Mouse (Mus musculus) midbrain, embryonic 13.5 days (tissue): ENCODE data around the gene Fmnl2. TPM values are rescaled to one million over a fixed set of nuclear protein-coding genes. Genes with fewer than 3 reads are reported as not detected.

Source experiments
- ATAC-seq: fragments of 200-750 bp; cut with Nextera tagmentation; 2 replicates; pipeline ENCODE4 v1.8.0; 2017; ENCODE audit warnings: mild to moderate bottlenecking, moderate TSS enrichment, moderate library complexity
- H3K27ac ChIP-seq: fragments of 300-500 bp; sonication (generic); 2 replicates; pipeline ENCODE4 v1.5.1; 2015; ENCODE audit warnings: inconsistent platforms, mild to moderate bottlenecking, moderate library complexity
- H3K27me3 ChIP-seq: fragments of 300-500 bp; sonication (generic); 2 replicates; pipeline ENCODE4 v1.6.1; 2015; ENCODE audit warnings: mild to moderate bottlenecking, inconsistent platforms
- H3K36me3 ChIP-seq: fragments of 300-500 bp; sonication (generic); 2 replicates; pipeline ENCODE4 v1.6.1; 2015; ENCODE audit warnings: mild to moderate bottlenecking, inconsistent platforms
- H3K4me1 ChIP-seq: fragments of 300-500 bp; sonication (generic); replicated peaks from 2 replicates; pipeline ENCODE4 v1.6.1; 2015; ENCODE audit warnings: inconsistent platforms
- H3K4me2 ChIP-seq: fragments of 300-500 bp; sonication (generic); replicated peaks from 2 replicates; pipeline ENCODE4 v1.6.1; 2015; ENCODE audit warnings: moderate library complexity, mild to moderate bottlenecking, inconsistent platforms
- H3K4me3 ChIP-seq: fragments of 300-500 bp; sonication (generic); replicated peaks from 2 replicates; pipeline ENCODE4 v1.5.1; 2015; ENCODE audit warnings: mild to moderate bottlenecking, inconsistent platforms
- H3K9ac ChIP-seq: fragments of 300-500 bp; sonication (generic); replicated peaks from 2 replicates; pipeline ENCODE4 v1.6.1; 2015; ENCODE audit warnings: mild to moderate bottlenecking, inconsistent platforms
- H3K9me3 ChIP-seq: fragments of 300-500 bp; sonication (generic); 2 replicates; pipeline ENCODE4 v1.6.1; 2016; ENCODE audit warnings: mild to moderate bottlenecking, inconsistent platforms
- WGBS: fragments of 180-500 bp; shearing (Covaris S2); methylation state at CpG from one replicate; pipeline ENCODE4 v1.1.7; 2015; 5-methylcytosine and 5-hydroxymethylcytosine counted together
- polyA plus RNA-seq: library from polyadenylated mRNA; unstranded; fragments of >200 nt; fragmentation: Nextera tagmentation; extraction: Ambion mirVana; gene quantifications from 2 replicates; pipeline ENCODE4 v1.2.1, GENCODE M21; 2015

Gene Fmnl2
- polyA plus RNA-seq, 1 experiment from 2014 or later, result 13.2 TPM

DNA sequence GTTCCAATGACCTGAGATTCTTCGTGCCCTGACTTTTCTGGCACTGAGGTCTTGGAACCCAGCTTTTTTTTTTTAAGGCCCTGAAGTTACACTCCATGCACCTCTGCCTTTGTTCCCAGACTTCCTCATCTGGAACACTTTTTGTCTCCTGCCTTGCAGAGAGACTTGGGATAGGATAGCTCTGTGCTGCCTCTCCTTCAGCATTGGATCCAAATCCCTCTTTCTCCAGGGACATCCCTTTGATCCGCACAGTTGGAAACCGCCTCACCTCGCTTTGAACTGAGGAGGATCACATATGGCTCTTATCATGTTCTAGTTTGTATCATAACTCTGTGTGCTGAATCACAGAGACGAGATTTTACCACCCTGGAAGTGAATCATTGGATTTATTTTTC lies 172.8 kb downstream of the Fmnl2 start:
- Histone ChIP-seq H3K4me2 (no peak overlapping the region), H3K27me3 (no peaks in the 10 kb centered on the region), H3K27ac (no peak overlapping the region), H3K9me3 (no peaks in the 10 kb centered on the region), H3K36me3 (no peaks in the 10 kb centered on the region), H3K9ac (no peak overlapping the region), H3K4me1 (peaks cover 10% of the 10 kb centered on the region), H3K4me3 (no peak overlapping the region)
- 55% methylated on average over 5 of the region's 5 CpGs for WGBS
- ATAC-seq, result no peak

DNA sequence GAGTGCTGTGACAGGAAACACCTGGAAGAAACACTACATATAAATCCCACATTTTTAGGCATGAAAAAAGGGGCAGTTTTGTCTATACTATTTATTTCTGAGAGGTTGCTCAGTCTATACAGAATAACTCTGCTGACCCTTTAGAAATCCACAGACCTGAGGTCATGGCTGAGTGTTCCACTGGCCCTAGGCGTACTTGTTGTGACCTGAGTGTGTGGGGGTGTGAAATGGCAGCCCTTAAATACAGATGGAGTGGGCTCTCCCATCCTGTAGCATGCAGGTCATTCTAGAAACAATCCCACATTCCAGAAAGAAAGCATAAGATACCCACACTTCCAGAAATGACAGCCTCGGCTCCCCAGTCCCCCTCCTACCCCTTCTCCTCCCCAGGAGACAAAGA lies 180.6 kb downstream of the Fmnl2 start:
- peak; percentile 34; the same call in 1 of the 2 replicates for ATAC-seq
- Histone ChIP-seq H3K27ac (peak overlapping the region; percentile 68), H3K9ac (no peak overlapping the region), H3K4me1 (peaks cover 18% of the 10 kb centered on the region), H3K4me3 (no peak overlapping the region), H3K27me3 (no peaks in the 10 kb centered on the region), H3K36me3 (peaks cover 7% of the 10 kb centered on the region; the same call in 1 of the 2 replicates), H3K9me3 (no peaks in the 10 kb centered on the region), H3K4me2 (peak overlapping the region; percentile 23; the same call in 1 of the 2 replicates)
- 31% methylated on average over 2 of the region's 2 CpGs for WGBS

DNA sequence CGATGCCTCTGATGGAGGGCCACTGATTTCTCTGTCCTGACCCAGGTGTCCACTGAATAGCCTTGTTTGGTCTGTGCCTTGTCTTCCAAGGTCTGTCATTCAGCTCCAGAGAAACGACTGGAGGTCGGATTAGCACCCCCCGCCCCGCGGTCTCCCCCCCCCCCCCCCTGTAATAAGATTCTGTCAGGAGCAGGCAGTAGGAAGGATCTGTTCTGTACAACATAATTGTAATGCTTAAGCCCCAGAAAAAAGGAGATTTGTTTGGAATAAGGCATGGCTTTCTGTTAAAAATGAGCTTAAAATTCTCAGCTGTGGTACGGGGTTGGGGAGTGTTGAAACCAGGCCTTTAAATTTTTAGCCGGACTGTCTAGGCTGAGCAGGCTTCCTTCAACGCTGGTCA lies 181.1 kb downstream of the Fmnl2 start:
- Histone ChIP-seq H3K36me3 (peaks cover 10% of the 10 kb centered on the region; the same call in 1 of the 2 replicates), H3K4me3 (no peak overlapping the region), H3K4me2 (peak overlapping the region; percentile 23; the same call in 1 of the 2 replicates), H3K27ac (peak overlapping the region; percentile 68), H3K27me3 (no peaks in the 10 kb centered on the region), H3K9me3 (no peaks in the 10 kb centered on the region), H3K9ac (no peak overlapping the region), H3K4me1 (peaks cover 18% of the 10 kb centered on the region)
- WGBS, result 7% methylated on average over 6 of the region's 9 CpGs
- peak; percentile 81 for ATAC-seq

DNA sequence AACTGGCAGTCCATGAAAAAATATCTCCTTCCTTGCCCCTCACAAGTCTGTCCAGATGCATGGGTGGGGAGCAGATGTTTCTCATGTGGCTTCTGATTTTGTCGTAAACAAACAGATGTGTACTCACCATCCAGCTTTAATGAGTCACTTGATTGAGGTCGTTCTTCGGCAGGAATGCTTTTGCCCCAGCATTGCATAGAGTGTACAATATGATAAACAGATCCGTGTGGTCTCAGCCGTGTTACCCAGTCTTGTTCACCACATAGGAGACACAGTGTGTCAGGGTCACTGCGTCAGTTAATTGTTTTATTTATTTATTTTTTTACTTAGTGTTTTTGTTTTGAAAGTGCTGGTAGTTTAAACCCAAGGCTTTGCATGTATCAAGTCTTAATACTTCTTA lies 189.4 kb downstream of the Fmnl2 start:
- ATAC-seq, result no peak

DNA sequence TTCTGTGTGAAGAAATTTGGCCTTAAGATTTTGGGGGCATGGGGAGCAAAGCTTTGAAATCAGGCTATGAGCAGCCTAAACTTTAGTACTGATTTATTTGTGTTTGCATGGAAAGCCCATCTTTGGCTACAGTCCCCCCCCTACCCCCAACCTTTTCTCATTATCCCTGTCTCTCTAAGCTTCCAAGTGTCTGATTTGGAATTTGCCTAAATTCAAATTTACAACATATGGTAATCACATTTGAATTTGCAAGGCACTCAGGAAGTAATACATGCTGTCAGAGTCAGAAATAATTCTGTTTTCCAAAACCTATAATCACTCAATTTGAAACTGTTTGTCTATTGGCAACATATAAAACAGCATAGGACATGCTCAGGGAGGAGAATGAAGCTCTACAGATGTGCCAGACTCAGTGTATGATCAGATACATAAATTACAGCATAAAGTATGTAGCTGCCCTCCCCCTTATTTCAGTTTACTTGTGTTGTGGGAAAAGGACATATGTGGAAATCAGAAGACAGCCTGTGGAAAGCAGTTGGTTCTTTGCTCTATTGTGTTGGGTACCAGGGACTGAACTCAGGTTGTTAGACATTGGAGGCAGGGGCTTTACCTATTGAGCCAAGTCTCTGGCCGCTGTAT lies 190.2 kb downstream of the Fmnl2 start:
- no peak for ATAC-seq
- 100% methylated on average over 1 of the region's 1 CpGs for WGBS

More for the DNA sequence above, 189.4 kb downstream of the Fmnl2 start:
- H3K9ac ChIP-seq, result no peak overlapping the region
- H3K4me2 ChIP-seq, result no peak overlapping the region
- no peaks in the 10 kb centered on the region for H3K4me1 ChIP-seq
- H3K36me3 ChIP-seq, result peaks cover 19% of the 10 kb centered on the region
- H3K9me3 ChIP-seq, result no peaks in the 10 kb centered on the region
- WGBS, result 81% methylated on average over 6 of the region's 6 CpGs
- H3K27ac ChIP-seq, result no peak overlapping the region
- no peak overlapping the region for H3K4me3 ChIP-seq
- H3K27me3 ChIP-seq, result no peaks in the 10 kb centered on the region

DNA sequence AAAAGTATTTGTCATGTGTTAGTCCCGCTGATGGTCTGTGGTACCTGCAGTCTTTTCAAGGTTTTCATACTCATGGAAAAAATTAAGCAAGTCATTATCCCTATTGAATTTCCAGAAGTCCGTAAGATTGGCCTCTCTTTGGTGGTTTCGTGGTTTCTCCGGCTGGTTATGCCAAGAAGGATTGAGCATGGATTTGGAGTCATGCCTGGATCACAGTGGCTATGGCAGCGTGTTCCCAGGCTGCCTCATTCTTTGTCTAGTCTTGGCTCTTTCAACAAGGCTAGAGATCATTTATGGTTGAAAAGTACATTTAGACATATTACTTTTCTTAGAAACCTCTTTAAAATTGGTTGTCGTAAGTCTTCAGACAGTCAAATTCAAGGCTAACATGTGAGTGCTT lies 192.7 kb downstream of the Fmnl2 start:
- Histone ChIP-seq H3K9ac (no peak overlapping the region), H3K4me1 (no peaks in the 10 kb centered on the region), H3K27me3 (no peaks in the 10 kb centered on the region), H3K27ac (no peak overlapping the region), H3K9me3 (no peaks in the 10 kb centered on the region), H3K4me2 (no peak overlapping the region), H3K4me3 (no peak overlapping the region), H3K36me3 (peaks cover 18% of the 10 kb centered on the region)
- 94% methylated on average over 6 of the region's 6 CpGs for WGBS
- no peak for ATAC-seq

More for the DNA sequence above, 190.2 kb downstream of the Fmnl2 start:
- H3K36me3 ChIP-seq, result peaks cover 13% of the 10 kb centered on the region
- no peak overlapping the region for H3K27ac ChIP-seq
- no peaks in the 10 kb centered on the region for H3K27me3 ChIP-seq
- no peak overlapping the region for H3K4me2 ChIP-seq
- no peaks in the 10 kb centered on the region for H3K4me1 ChIP-seq
- H3K9ac ChIP-seq, result no peak overlapping the region
- no peak overlapping the region for H3K4me3 ChIP-seq
- H3K9me3 ChIP-seq, result no peaks in the 10 kb centered on the region

DNA sequence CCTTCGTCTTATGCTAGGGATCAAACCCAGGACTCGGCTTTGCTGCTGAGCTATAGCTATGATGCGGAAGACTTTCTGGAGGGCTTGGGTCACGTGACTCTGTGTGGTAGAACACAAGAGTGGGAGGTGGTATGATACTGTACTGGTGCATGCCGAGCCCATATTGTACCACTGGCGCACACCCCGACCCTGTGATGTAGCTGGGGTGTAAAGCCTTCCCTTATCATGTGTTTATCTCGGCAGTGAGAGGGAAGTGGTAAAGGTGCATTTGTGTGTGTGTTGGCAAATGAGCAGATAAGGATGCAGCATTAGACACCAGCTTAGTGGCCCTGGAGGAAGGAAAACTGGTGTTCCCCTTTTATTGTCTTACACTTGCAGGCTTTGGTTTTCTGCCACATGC lies 193.8 kb downstream of the Fmnl2 start:
- no peaks in the 10 kb centered on the region for H3K9me3 ChIP-seq
- H3K4me3 ChIP-seq, result no peak overlapping the region
- peaks cover 18% of the 10 kb centered on the region for H3K36me3 ChIP-seq
- H3K9ac ChIP-seq, result no peak overlapping the region
- H3K4me1 ChIP-seq, result no peaks in the 10 kb centered on the region
- no peak overlapping the region for H3K27ac ChIP-seq
- WGBS, result 93% methylated on average over 8 of the region's 8 CpGs
- no peak for ATAC-seq
- H3K4me2 ChIP-seq, result no peak overlapping the region
- no peaks in the 10 kb centered on the region for H3K27me3 ChIP-seq

DNA sequence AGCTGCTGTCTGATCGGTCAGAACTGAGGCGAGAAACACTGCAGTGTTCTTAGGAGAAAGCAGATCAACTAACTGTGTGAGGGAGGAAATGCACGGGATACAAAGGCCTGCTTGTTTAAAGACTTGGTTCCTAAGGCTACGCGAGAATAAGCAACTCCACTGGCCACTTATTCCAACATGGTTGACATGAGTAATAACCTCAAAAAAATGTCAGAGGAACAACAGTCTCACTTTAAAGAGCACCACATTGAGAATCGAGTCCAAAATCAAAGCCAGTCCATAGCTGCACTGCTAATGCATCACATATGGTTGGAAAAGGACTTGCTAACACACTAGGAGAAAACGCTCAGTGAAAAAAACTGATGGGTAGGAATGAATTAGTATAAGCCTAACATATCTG lies 196.1 kb downstream of the Fmnl2 start:
- peak overlapping the region; percentile 41; the same call in 1 of the 2 replicates for H3K27ac ChIP-seq
- H3K4me2 ChIP-seq, result no peak overlapping the region
- peaks cover 18% of the 10 kb centered on the region for H3K36me3 ChIP-seq
- H3K27me3 ChIP-seq, result no peaks in the 10 kb centered on the region
- H3K4me3 ChIP-seq, result no peak overlapping the region
- H3K9ac ChIP-seq, result no peak overlapping the region
- H3K9me3 ChIP-seq, result no peaks in the 10 kb centered on the region
- no peaks in the 10 kb centered on the region for H3K4me1 ChIP-seq
- WGBS, result 78% methylated on average over 7 of the region's 7 CpGs
- no peak for ATAC-seq

DNA sequence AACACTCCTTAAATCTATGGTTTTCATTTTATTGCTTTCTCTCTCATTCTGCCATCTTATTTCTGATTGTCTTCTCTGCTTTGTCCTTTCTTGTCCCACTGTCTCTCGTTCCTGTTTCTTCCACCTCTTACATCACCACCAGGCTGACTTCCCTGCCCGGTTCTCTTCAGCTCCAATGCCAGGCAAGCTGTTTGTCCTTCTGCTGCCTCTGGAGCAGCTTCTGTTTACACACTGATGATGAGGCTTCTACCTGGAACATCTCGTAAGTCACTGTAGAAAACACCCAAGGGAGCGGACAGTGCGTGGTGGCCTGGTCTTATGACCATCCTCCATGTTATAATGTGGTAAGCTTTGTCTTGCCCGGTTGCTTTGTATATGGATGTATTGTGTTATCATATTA lies 198.9 kb downstream of the Fmnl2 start:
- no peaks in the 10 kb centered on the region for H3K27me3 ChIP-seq
- no peak overlapping the region for H3K4me3 ChIP-seq
- H3K4me1 ChIP-seq, result peaks cover 5% of the 10 kb centered on the region; the same call in 1 of the 2 replicates
- H3K9me3 ChIP-seq, result no peaks in the 10 kb centered on the region
- H3K4me2 ChIP-seq, result no peak overlapping the region
- H3K27ac ChIP-seq, result no peak overlapping the region
- no peak overlapping the region for H3K9ac ChIP-seq
- WGBS, result 91% methylated on average over 6 of the region's 6 CpGs
- no peak for ATAC-seq
- H3K36me3 ChIP-seq, result peaks cover 13% of the 10 kb centered on the region

DNA sequence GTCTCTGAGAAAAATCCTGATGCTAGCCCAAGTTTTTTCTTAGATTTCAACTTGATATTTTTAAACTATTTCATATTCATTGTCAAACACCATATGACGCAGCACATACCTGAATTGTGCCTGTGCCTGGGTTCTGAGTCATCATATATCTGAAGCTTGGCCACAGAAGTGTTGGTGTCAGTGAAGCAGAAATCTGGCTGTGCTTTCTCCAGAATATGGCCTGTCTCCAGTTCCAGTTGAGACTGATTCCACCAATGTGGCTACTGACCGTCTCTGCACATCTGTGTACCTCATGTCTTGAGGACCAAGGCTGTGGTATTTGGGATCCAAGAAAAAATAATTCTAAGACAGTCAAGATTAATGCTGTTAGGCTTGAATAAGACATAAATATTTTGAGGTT lies 199.6 kb downstream of the Fmnl2 start:
- Histone ChIP-seq H3K4me3 (no peak overlapping the region), H3K27ac (no peak overlapping the region), H3K4me1 (peaks cover 5% of the 10 kb centered on the region; the same call in 1 of the 2 replicates), H3K36me3 (peaks cover 11% of the 10 kb centered on the region), H3K27me3 (no peaks in the 10 kb centered on the region), H3K9ac (no peak overlapping the region), H3K4me2 (no peak overlapping the region), H3K9me3 (no peaks in the 10 kb centered on the region)
- WGBS, result 97% methylated on average over 2 of the region's 2 CpGs
- no peak for ATAC-seq

DNA sequence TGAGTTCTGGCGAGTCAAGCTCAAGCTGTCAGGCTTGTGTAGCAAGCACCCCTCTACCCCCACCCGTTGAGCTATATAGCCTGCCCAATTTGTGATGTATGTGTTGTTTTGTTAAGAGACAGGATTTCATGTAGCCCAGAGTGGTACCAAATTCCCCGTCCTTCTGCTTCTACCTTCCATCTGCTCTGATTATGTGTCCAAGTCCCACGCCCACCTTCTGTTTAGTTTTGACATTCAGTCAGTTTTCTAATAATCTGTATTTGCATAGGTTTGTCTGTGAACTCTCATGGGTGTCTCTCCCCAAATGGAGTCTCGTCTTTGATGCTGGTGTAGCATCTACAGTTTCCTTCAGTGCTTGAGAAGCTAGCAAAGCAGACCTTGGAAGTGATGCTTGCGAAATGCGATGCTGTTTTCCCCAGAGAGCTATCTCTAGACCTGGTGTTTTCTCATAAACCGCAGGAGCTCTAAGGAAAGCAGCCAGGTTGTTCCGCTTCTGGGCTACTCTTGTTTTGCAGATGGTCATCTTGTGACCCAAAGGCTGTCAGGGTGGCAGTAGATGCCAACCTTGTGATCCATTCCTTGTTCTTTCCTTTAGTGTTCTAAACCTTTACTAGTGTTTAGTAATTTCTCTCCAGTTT lies 203.8 kb downstream of the Fmnl2 start:
- Histone ChIP-seq H3K36me3 (no peaks in the 10 kb centered on the region), H3K4me3 (no peak overlapping the region), H3K4me2 (no peak overlapping the region), H3K9ac (no peak overlapping the region), H3K27me3 (no peaks in the 10 kb centered on the region), H3K4me1 (peaks cover 5% of the 10 kb centered on the region; the same call in 1 of the 2 replicates), H3K27ac (no peak overlapping the region), H3K9me3 (no peaks in the 10 kb centered on the region)
- no peak for ATAC-seq
- 83% methylated on average over 9 of the region's 9 CpGs for WGBS

DNA sequence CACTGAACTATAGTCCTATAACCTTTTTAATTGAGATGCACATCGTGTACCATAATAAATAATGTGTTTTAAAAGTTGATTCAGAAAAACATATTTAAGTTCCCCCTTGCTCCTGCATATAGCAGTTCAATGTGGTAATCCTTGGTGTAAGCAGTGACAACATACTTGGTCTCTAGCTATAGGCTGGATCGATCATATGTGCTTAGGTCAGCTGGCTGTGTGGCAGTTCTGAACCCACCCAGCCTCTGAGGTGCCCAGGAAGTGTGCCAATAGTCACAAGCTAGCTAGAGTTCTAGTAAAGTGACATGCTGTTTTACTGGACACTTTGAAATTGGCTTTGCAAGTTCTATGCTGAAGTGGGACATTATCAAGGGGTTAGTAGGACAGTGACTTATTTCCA lies 209.3 kb downstream of the Fmnl2 start:
- no peak overlapping the region for H3K9ac ChIP-seq
- H3K27ac ChIP-seq, result no peak overlapping the region
- H3K9me3 ChIP-seq, result no peaks in the 10 kb centered on the region
- H3K36me3 ChIP-seq, result no peaks in the 10 kb centered on the region
- H3K4me1 ChIP-seq, result no peaks in the 10 kb centered on the region; the same call in 1 of the 2 replicates
- H3K27me3 ChIP-seq, result no peaks in the 10 kb centered on the region
- H3K4me2 ChIP-seq, result no peak overlapping the region
- no peak overlapping the region for H3K4me3 ChIP-seq
- ATAC-seq, result no peak
- 93% methylated on average over 2 of the region's 2 CpGs for WGBS
